Mouse (Mus musculus) heart, adult 10 weeks (tissue): Measurements from ENCODE around the gene Uty. TPM values are rescaled to one million over a fixed set of nuclear protein-coding genes. Genes with fewer than 3 reads are reported as not detected.

Experiments used
- polyA plus RNA-seq: library from polyadenylated mRNA; stranded (reverse); fragments of 350-450 nt; fragmentation: Illumina TruSeq; extraction: RNeasy Lipid Tissue Mini Kit (QIAGEN cat#74804); gene quantifications from one replicate; pipeline ENCODE4 v1.2.3, GENCODE M21; 2014; ENCODE audit warnings: low read depth, low replicate concordance

The Uty gene
- not detected for polyA plus RNA-seq

GRCm38 (mm10) chrY:1245426-1245863, at the start of gene Uty:
TSS of gene Uty (minus strand) at chrY:1245759.

GRCm38 (mm10) chrY:1286171-1286795, 40.7 kb upstream of the Uty start, which contains the start of gene Ddx3y:
TSS of gene Ddx3y (minus strand) at chrY:1286629.

Other genes with a start within 250 kb of the Uty start
- gene Eif2s3y, start 235.2 kb downstream of the Uty start, polyA plus RNA-seq = not detected
- not detected for gene Ddx3y, start 40.9 kb upstream of the Uty start, polyA plus RNA-seq
- gene Usp9y, start 214.0 kb upstream of the Uty start, polyA plus RNA-seq = not detected